Mouse (Mus musculus): ENCODE data around the gene Thnsl2. TPM values are rescaled to one million over a fixed set of nuclear protein-coding genes. Genes with fewer than 3 reads are reported as not detected.

The Thnsl2 gene
- polyA plus RNA-seq, 1 experiment from 2014 or later: 3.9 TPM

- DNase-seq (no peak), ATAC-seq (ENCODE audit: low FRiP score, low TSS enrichment) (no peak)
- no peak overlapping the region for H3K4me3 ChIP-seq (replicated peaks; ENCODE audit: low read depth, low read length)
- H3K36me3 ChIP-seq (ENCODE audit: control insufficient read depth, insufficient read depth, low read length): no peaks in the 10 kb centered on the region
- no peaks in the 10 kb centered on the region for H3K9me3 ChIP-seq (ENCODE audit: control insufficient read depth, low read length)
- no peak overlapping the region for H3K27ac ChIP-seq (replicated peaks; ENCODE audit: low read depth, low read length)
- no peaks in the 10 kb centered on the region for H3K4me1 ChIP-seq (ENCODE audit: control insufficient read depth, insufficient read depth, low read length)
- H3K4me2 ChIP-seq (ENCODE audit: low read length): no peak overlapping the region
- no peak overlapping the region for H3K9ac ChIP-seq (replicated peaks; ENCODE audit: low read length)
- WGBS: 27% methylated on average over 6 of the region's 6 CpGs
- no peaks in the 10 kb centered on the region for H3K27me3 ChIP-seq (ENCODE audit: control insufficient read depth, insufficient read depth, low read length)
Observed at GRCm38 (mm10) chr6:71164394-71164793, 20.2 kb upstream of the Thnsl2 start.

- ATAC-seq (ENCODE audit: low FRiP score, low TSS enrichment) (no peak), DNase-seq (no peak)
- no peaks in the 10 kb centered on the region for H3K36me3 ChIP-seq (ENCODE audit: control insufficient read depth, insufficient read depth, low read length)
- H3K9ac ChIP-seq (replicated peaks; ENCODE audit: low read length): no peak overlapping the region
- no peak overlapping the region for H3K4me3 ChIP-seq (replicated peaks; ENCODE audit: low read depth, low read length)
- no peak overlapping the region for H3K27ac ChIP-seq (replicated peaks; ENCODE audit: low read depth, low read length)
- no peak overlapping the region for H3K4me2 ChIP-seq (ENCODE audit: low read length)
- H3K27me3 ChIP-seq (ENCODE audit: control insufficient read depth, insufficient read depth, low read length): no peaks in the 10 kb centered on the region
- no peaks in the 10 kb centered on the region for H3K4me1 ChIP-seq (ENCODE audit: control insufficient read depth, insufficient read depth, low read length)
- no peaks in the 10 kb centered on the region for H3K9me3 ChIP-seq (ENCODE audit: control insufficient read depth, low read length)
- WGBS: 67% methylated on average over 4 of the region's 4 CpGs
Observed at GRCm38 (mm10) chr6:71162269-71162668, 18.0 kb upstream of the Thnsl2 start.

- Histone ChIP-seq H3K9ac (replicated peaks; ENCODE audit: low read length) (no peak overlapping the region), H3K27ac (replicated peaks; ENCODE audit: low read depth, low read length) (no peak overlapping the region), H3K27me3 (ENCODE audit: control insufficient read depth, insufficient read depth, low read length) (no peaks in the 10 kb centered on the region), H3K36me3 (ENCODE audit: control insufficient read depth, insufficient read depth, low read length) (no peaks in the 10 kb centered on the region), H3K4me3 (replicated peaks; ENCODE audit: low read depth, low read length) (no peak overlapping the region), H3K4me1 (ENCODE audit: control insufficient read depth, insufficient read depth, low read length) (no peaks in the 10 kb centered on the region), H3K4me2 (ENCODE audit: low read length) (no peak overlapping the region), H3K9me3 (ENCODE audit: control insufficient read depth, low read length) (no peaks in the 10 kb centered on the region)
- 85% methylated on average over 7 of the region's 7 CpGs for WGBS
- DNase-seq (no peak), ATAC-seq (ENCODE audit: low FRiP score, low TSS enrichment) (no peak)
Observed at GRCm38 (mm10) chr6:71161290-71161689, 17.1 kb upstream of the Thnsl2 start.

- Histone ChIP-seq H3K27ac (replicated peaks; ENCODE audit: low read depth, low read length) (no peak overlapping the region), H3K36me3 (ENCODE audit: control insufficient read depth, insufficient read depth, low read length) (no peaks in the 10 kb centered on the region), H3K4me3 (replicated peaks; ENCODE audit: low read depth, low read length) (no peak overlapping the region), H3K27me3 (ENCODE audit: control insufficient read depth, insufficient read depth, low read length) (no peaks in the 10 kb centered on the region), H3K4me1 (ENCODE audit: control insufficient read depth, insufficient read depth, low read length) (no peaks in the 10 kb centered on the region), H3K9me3 (ENCODE audit: control insufficient read depth, low read length) (no peaks in the 10 kb centered on the region), H3K4me2 (ENCODE audit: low read length) (no peak overlapping the region), H3K9ac (replicated peaks; ENCODE audit: low read length) (no peak overlapping the region)
- 74% methylated on average over 5 of the region's 5 CpGs for WGBS
- ATAC-seq (ENCODE audit: low FRiP score, low TSS enrichment) (no peak), DNase-seq (peak; percentile 27)
Observed at GRCm38 (mm10) chr6:71156674-71157326, 12.6 kb upstream of the Thnsl2 start.

GRCm38 (mm10) chr6:71154861-71155260, 10.6 kb upstream of the Thnsl2 start:
- 82% methylated on average over 6 of the region's 6 CpGs for WGBS
- DNase-seq (no peak), ATAC-seq (ENCODE audit: low FRiP score, low TSS enrichment) (no peak)
- H3K4me1 ChIP-seq (ENCODE audit: control insufficient read depth, insufficient read depth, low read length): no peaks in the 10 kb centered on the region
- no peaks in the 10 kb centered on the region for H3K27me3 ChIP-seq (ENCODE audit: control insufficient read depth, insufficient read depth, low read length)
- H3K9me3 ChIP-seq (ENCODE audit: control insufficient read depth, low read length): no peaks in the 10 kb centered on the region
- H3K27ac ChIP-seq (replicated peaks; ENCODE audit: low read depth, low read length): no peak overlapping the region
- H3K4me3 ChIP-seq (replicated peaks; ENCODE audit: low read depth, low read length): no peak overlapping the region
- no peak overlapping the region for H3K4me2 ChIP-seq (ENCODE audit: low read length)
- no peak overlapping the region for H3K9ac ChIP-seq (replicated peaks; ENCODE audit: low read length)
- H3K36me3 ChIP-seq (ENCODE audit: control insufficient read depth, insufficient read depth, low read length): no peaks in the 10 kb centered on the region

- 86% methylated on average over 4 of the region's 4 CpGs for WGBS
Observed at GRCm38 (mm10) chr6:71153486-71153885, 9.2 kb upstream of the Thnsl2 start.

GRCm38 (mm10) chr6:71151098-71151497, 6.9 kb upstream of the Thnsl2 start:
- ATAC-seq (ENCODE audit: low FRiP score, low TSS enrichment): no peak
- no peak overlapping the region for H3K4me3 ChIP-seq (replicated peaks; ENCODE audit: low read depth, low read length)
- H3K27ac ChIP-seq (replicated peaks; ENCODE audit: low read depth, low read length): no peak overlapping the region

More at GRCm38 (mm10) chr6:71153486-71153885, 9.2 kb upstream of the Thnsl2 start:
- ATAC-seq (ENCODE audit: low FRiP score, low TSS enrichment): no peak
- H3K9me3 ChIP-seq (ENCODE audit: control insufficient read depth, low read length): no peaks in the 10 kb centered on the region
- no peak overlapping the region for H3K4me3 ChIP-seq (replicated peaks; ENCODE audit: low read depth, low read length)
- no peak overlapping the region for H3K9ac ChIP-seq (replicated peaks; ENCODE audit: low read length)
- no peaks in the 10 kb centered on the region for H3K4me1 ChIP-seq (ENCODE audit: control insufficient read depth, insufficient read depth, low read length)
- no peak overlapping the region for H3K4me2 ChIP-seq (ENCODE audit: low read length)
- no peaks in the 10 kb centered on the region for H3K27me3 ChIP-seq (ENCODE audit: control insufficient read depth, insufficient read depth, low read length)
- DNase-seq: no peak
- H3K36me3 ChIP-seq (ENCODE audit: control insufficient read depth, insufficient read depth, low read length): no peaks in the 10 kb centered on the region
- no peak overlapping the region for H3K27ac ChIP-seq (replicated peaks; ENCODE audit: low read depth, low read length)

GRCm38 (mm10) chr6:71149534-71149933, 5.3 kb upstream of the Thnsl2 start:
- no peak overlapping the region for H3K4me3 ChIP-seq (replicated peaks; ENCODE audit: low read depth, low read length)
- no peaks in the 10 kb centered on the region for H3K9me3 ChIP-seq (ENCODE audit: control insufficient read depth, low read length)
- H3K36me3 ChIP-seq (ENCODE audit: control insufficient read depth, insufficient read depth, low read length): no peaks in the 10 kb centered on the region
- H3K27me3 ChIP-seq (ENCODE audit: control insufficient read depth, insufficient read depth, low read length): no peaks in the 10 kb centered on the region
- WGBS: 17% methylated on average over 5 of the region's 5 CpGs
- H3K27ac ChIP-seq (replicated peaks; ENCODE audit: low read depth, low read length): no peak overlapping the region
- H3K9ac ChIP-seq (replicated peaks; ENCODE audit: low read length): no peak overlapping the region
- DNase-seq (peak; percentile 76), ATAC-seq (ENCODE audit: low FRiP score, low TSS enrichment) (peak; percentile 53; the same call in 1 of the 2 replicates)
- H3K4me1 ChIP-seq (ENCODE audit: control insufficient read depth, insufficient read depth, low read length): no peaks in the 10 kb centered on the region
- H3K4me2 ChIP-seq (ENCODE audit: low read length): no peak overlapping the region

More at GRCm38 (mm10) chr6:71151098-71151497, 6.9 kb upstream of the Thnsl2 start:
- Histone ChIP-seq H3K9ac (replicated peaks; ENCODE audit: low read length) (no peak overlapping the region), H3K27me3 (ENCODE audit: control insufficient read depth, insufficient read depth, low read length) (no peaks in the 10 kb centered on the region), H3K36me3 (ENCODE audit: control insufficient read depth, insufficient read depth, low read length) (no peaks in the 10 kb centered on the region), H3K9me3 (ENCODE audit: control insufficient read depth, low read length) (no peaks in the 10 kb centered on the region), H3K4me2 (ENCODE audit: low read length) (no peak overlapping the region), H3K4me1 (ENCODE audit: control insufficient read depth, insufficient read depth, low read length) (no peaks in the 10 kb centered on the region)
- no peak for DNase-seq
- 22% methylated on average over 10 of the region's 10 CpGs for WGBS

GRCm38 (mm10) chr6:71148336-71148735, 4.1 kb upstream of the Thnsl2 start:
- Histone ChIP-seq H3K27ac (replicated peaks; ENCODE audit: low read depth, low read length) (no peak overlapping the region), H3K9me3 (ENCODE audit: control insufficient read depth, low read length) (no peaks in the 10 kb centered on the region), H3K4me2 (ENCODE audit: low read length) (no peak overlapping the region), H3K9ac (replicated peaks; ENCODE audit: low read length) (no peak overlapping the region), H3K27me3 (ENCODE audit: control insufficient read depth, insufficient read depth, low read length) (no peaks in the 10 kb centered on the region), H3K4me3 (replicated peaks; ENCODE audit: low read depth, low read length) (no peak overlapping the region), H3K4me1 (ENCODE audit: control insufficient read depth, insufficient read depth, low read length) (peaks cover under 1% of the 10 kb centered on the region; the same call in 1 of the 2 replicates), H3K36me3 (ENCODE audit: control insufficient read depth, insufficient read depth, low read length) (no peaks in the 10 kb centered on the region)
- WGBS: 81% methylated on average over 6 of the region's 6 CpGs
- no peak for DNase-seq
- ATAC-seq (ENCODE audit: low FRiP score, low TSS enrichment): no peak
